Mouse (Mus musculus) heart, embryonic 11.5 days (tissue): ENCODE measurements around the gene Kank3. TPM values are rescaled to one million over a fixed set of nuclear protein-coding genes. Genes with fewer than 3 reads are reported as not detected.
A peak's percentile ranks its signal among the peaks of the same experiment; 100 is the strongest.

ENCODE experiments used
- ATAC-seq: fragments of 200-750 bp; cut with Nextera tagmentation; replicated peaks from 2 replicates; pipeline ENCODE4 v1.8.0; 2017; ENCODE audit warnings: moderate library complexity; ENCODE audit not compliant: insufficient number of reproducible peaks, low FRiP score, low TSS enrichment
- H3K27ac ChIP-seq: fragments of 300-500 bp; sonication (generic); 2 replicates; pipeline ENCODE4 v1.5.1; 2014; ENCODE audit warnings: mild to moderate bottlenecking, low read depth, low read length
- H3K27me3 ChIP-seq: fragments of 300-500 bp; sonication (generic); 2 replicates; pipeline ENCODE4 v1.6.1; 2014; ENCODE audit warnings: mild to moderate bottlenecking, low read length, mixed read lengths; ENCODE audit not compliant: control insufficient read depth, insufficient read depth
- H3K36me3 ChIP-seq: fragments of 300-500 bp; sonication (generic); 2 replicates; pipeline ENCODE4 v1.6.1; 2014; ENCODE audit warnings: mild to moderate bottlenecking, low read length, moderate library complexity, mixed read lengths; ENCODE audit not compliant: control insufficient read depth, insufficient read depth
- H3K4me1 ChIP-seq: fragments of 300-500 bp; sonication (generic); 2 replicates; pipeline ENCODE4 v1.6.1; 2014; ENCODE audit warnings: low read length; ENCODE audit not compliant: control insufficient read depth, insufficient read depth
- H3K4me2 ChIP-seq: fragments of 300-500 bp; sonication (generic); 2 replicates; pipeline ENCODE4 v1.6.1; 2014; ENCODE audit warnings: mild to moderate bottlenecking, moderate library complexity
- H3K4me3 ChIP-seq: fragments of 300-500 bp; sonication (generic); 2 replicates; pipeline ENCODE4 v1.5.1; 2014; ENCODE audit warnings: low read depth, low read length
- H3K9ac ChIP-seq: fragments of 300-500 bp; sonication (generic); 2 replicates; pipeline ENCODE4 v1.6.1; 2014; ENCODE audit warnings: mild to moderate bottlenecking, low read depth, low read length, moderate library complexity
- H3K9me3 ChIP-seq: fragments of 300-500 bp; sonication (generic); replicated peaks from 2 replicates; pipeline ENCODE4 v1.6.1; 2016; ENCODE audit warnings: low read length; ENCODE audit not compliant: control insufficient read depth
- WGBS: fragments of 180-500 bp; shearing (Covaris S2); extraction: QIAGEN DNeasy Blood & Tissue Kit; methylation state at CpG from one replicate; pipeline ENCODE4 v1.1.7; 2014; ENCODE audit not compliant: insufficient replicate concordance; 5-methylcytosine and 5-hydroxymethylcytosine counted together
- polyA plus RNA-seq: library from polyadenylated mRNA; unstranded; fragments of >200 nt; fragmentation: Nextera tagmentation; extraction: Ambion mirVana; gene quantifications from 2 replicates; pipeline ENCODE4 v1.2.1, GENCODE M21; 2014

Gene Kank3
- 30.1 and 43.2 TPM in 2 replicates for polyA plus RNA-seq

DNA sequence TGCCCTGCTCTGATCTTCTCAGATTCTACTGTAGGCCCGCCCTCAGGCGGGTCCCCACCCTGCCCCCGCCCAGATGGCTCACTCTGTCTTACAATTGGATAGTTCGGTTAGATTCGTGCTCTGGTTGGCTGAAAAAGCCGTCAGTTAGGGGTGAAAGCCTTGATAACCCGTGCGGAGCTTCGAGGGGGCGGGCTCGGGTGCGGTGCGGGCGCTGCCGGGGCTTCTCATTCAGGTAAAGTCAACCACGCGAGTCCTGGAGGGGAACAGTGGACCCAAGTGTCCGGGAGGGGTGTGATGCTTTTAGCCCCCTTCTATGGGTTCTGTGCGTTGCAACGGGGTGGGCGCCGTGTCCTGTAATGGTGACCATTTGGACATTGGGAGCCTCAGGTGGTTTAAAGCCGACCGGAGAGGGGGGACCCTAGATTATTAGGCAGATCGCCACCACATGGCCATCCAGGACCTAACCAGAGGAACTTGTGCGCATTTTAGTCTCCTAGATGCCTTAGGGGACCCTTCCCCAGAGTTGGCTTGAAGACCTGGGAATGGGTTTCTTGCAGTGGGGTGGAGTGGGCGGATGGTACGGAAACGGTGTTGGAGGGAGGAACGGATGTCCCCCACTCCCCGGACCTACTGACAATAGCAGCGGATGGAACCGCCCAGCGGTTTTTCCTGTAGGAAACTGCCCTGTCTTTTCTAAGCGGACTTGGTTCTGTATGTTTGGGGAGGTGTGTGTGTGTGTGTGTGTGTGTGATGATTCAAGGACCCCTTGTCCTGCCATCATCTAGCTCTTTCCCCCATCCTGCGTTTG, at the start of gene Kank3:
Kank3 (plus strand) TSS at position 186 of the 808 bp plus-strand sequence.
- H3K4me3 ChIP-seq, result peak within 1 kb of the TSS; percentile 64
- peak within 1 kb of the TSS; percentile 88 for H3K4me2 ChIP-seq
- no peaks in the 10 kb centered on the region for H3K9me3 ChIP-seq
- under 1% methylated on average over 36 of the region's 36 CpGs for WGBS
- H3K27me3 ChIP-seq, result peaks cover 13% of the 10 kb centered on the region
- H3K27ac ChIP-seq, result peak within 1 kb of the TSS; percentile 75
- H3K36me3 ChIP-seq, result no peaks in the 10 kb centered on the region
- H3K9ac ChIP-seq, result peak within 1 kb of the TSS; percentile 66
- peaks cover 9% of the 10 kb centered on the region for H3K4me1 ChIP-seq
- peak; percentile 89 for ATAC-seq

- Histone ChIP-seq H3K9ac (no peak overlapping the region), H3K4me2 (no peak overlapping the region), H3K27ac (no peak overlapping the region), H3K9me3 (no peaks in the 10 kb centered on the region), H3K36me3 (no peaks in the 10 kb centered on the region), H3K4me1 (no peaks in the 10 kb centered on the region), H3K4me3 (no peak overlapping the region), H3K27me3 (no peaks in the 10 kb centered on the region)
- ATAC-seq, result no peak
- WGBS, result 65% methylated on average over 3 of the region's 3 CpGs
These were observed 43.9 kb upstream of the Kank3 start for GRCm38 (mm10) chr17:33766389-33766788.

DNA sequence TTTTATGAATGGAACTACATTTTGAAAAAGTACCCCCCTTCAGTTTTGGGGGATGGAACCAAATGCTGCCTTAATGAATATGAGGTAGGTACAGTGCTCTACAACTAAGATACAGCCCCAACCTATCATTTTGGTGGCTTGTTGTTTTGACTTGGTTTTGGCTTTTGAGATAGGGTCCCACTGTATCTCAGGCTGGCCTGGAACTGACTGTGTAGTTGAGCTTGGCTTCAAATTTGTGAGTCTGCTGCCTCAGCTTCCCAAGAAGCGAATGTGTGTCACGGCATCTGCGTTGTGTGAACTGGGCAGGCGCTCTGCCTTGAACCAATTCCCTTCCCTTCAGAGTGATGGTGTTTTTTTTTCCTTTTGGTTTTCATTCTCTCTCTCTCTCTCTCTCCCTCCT, 38.7 kb upstream of the Kank3 start:
- 88% methylated on average over 4 of the region's 4 CpGs for WGBS
- ATAC-seq, result no peak
- no peaks in the 10 kb centered on the region for H3K27me3 ChIP-seq
- H3K9me3 ChIP-seq, result no peaks in the 10 kb centered on the region
- no peaks in the 10 kb centered on the region for H3K4me1 ChIP-seq
- H3K27ac ChIP-seq, result no peak overlapping the region
- H3K36me3 ChIP-seq, result no peaks in the 10 kb centered on the region
- H3K4me2 ChIP-seq, result no peak overlapping the region
- no peak overlapping the region for H3K4me3 ChIP-seq
- H3K9ac ChIP-seq, result no peak overlapping the region

- no peaks in the 10 kb centered on the region for H3K27me3 ChIP-seq
- ATAC-seq, result no peak
- no peaks in the 10 kb centered on the region for H3K36me3 ChIP-seq
- H3K9me3 ChIP-seq, result no peaks in the 10 kb centered on the region
- H3K4me3 ChIP-seq, result no peak overlapping the region
- H3K4me2 ChIP-seq, result no peak overlapping the region
- no peak overlapping the region for H3K9ac ChIP-seq
- H3K27ac ChIP-seq, result no peak overlapping the region
- WGBS, result 76% methylated on average over 6 of the region's 6 CpGs
- H3K4me1 ChIP-seq, result no peaks in the 10 kb centered on the region; the same call in 1 of the 2 replicates
These were observed 36.9 kb upstream of the Kank3 start for GRCm38 (mm10) chr17:33773426-33773825.

- ATAC-seq, result no peak
- no peak overlapping the region for H3K9ac ChIP-seq
- no peak overlapping the region for H3K27ac ChIP-seq
- H3K4me1 ChIP-seq, result peaks cover 6% of the 10 kb centered on the region
- H3K4me3 ChIP-seq, result no peak overlapping the region
- H3K27me3 ChIP-seq, result no peaks in the 10 kb centered on the region
- 86% methylated on average over 6 of the region's 6 CpGs for WGBS
- H3K4me2 ChIP-seq, result no peak overlapping the region
- no peaks in the 10 kb centered on the region for H3K9me3 ChIP-seq
- H3K36me3 ChIP-seq, result no peaks in the 10 kb centered on the region
These were observed 36.3 kb upstream of the Kank3 start for GRCm38 (mm10) chr17:33773871-33774572.

- Histone ChIP-seq H3K9ac (no peak overlapping the region), H3K4me3 (no peak overlapping the region), H3K36me3 (no peaks in the 10 kb centered on the region), H3K27ac (no peak overlapping the region), H3K9me3 (no peaks in the 10 kb centered on the region), H3K4me2 (no peak overlapping the region), H3K4me1 (peaks cover 12% of the 10 kb centered on the region), H3K27me3 (no peaks in the 10 kb centered on the region)
- ATAC-seq, result no peak
- WGBS, result 90% methylated on average over 8 of the region's 8 CpGs
These were observed 35.7 kb upstream of the Kank3 start for GRCm38 (mm10) chr17:33774573-33775155.

DNA sequence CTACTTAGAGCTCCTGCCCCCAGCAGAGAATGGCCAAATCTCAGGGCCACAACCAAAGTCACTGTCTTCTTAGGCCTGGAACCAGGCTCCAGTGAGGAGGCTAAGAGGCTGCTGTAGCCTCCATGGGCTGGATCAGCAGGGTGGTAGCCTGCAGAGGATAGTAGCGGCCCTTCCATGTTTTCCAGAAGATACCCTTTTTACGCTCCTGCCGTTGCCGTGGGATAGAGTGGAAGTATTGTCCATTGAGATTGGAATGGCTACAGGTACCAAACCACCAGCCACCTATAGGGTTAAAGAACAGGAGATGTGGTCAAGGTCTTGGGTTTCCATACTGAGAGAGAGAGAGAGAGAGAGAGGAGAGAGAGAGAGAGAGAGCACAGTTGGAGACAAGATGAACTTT, 35.0 kb upstream of the Kank3 start:
- ATAC-seq, result no peak
- Histone ChIP-seq H3K36me3 (no peaks in the 10 kb centered on the region), H3K27ac (no peak overlapping the region), H3K4me2 (no peak overlapping the region), H3K9me3 (no peaks in the 10 kb centered on the region), H3K9ac (no peak overlapping the region), H3K27me3 (no peaks in the 10 kb centered on the region), H3K4me3 (no peak overlapping the region), H3K4me1 (peaks cover 15% of the 10 kb centered on the region)
- WGBS, result 95% methylated on average over 4 of the region's 4 CpGs

DNA sequence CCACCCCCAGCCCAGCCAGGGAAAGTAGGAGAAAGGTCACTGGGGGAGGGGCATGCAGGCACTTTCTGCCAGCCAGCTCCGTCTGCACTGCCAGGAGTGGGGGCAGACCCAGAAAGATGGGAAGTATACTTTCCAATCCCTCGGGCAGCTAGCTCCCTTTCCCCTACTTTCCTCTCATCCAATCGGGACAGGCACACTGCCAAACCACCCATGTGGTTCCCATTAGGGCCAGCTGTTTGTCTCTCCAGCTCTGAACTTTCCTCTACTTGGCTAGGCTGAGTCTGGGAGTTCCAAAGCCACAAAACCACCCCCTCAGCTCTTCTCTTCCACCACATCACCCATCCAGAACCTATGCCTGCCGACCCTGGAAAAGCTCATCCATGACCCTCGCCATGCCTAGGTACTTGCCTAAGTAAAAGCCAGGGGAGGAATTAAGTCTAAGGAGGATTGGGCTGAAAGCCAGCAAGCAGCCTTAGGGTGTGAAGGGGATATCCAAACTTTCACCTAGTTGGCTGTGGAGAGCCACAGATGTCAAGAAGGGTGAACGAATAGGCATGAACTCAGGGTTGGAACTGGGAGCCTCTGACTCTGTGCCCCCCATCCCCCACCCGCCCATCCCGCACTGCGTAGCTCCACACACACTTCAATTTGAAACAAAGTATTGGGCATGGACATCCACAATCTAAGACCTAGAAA, 30.9 kb upstream of the Kank3 start:
- peak; percentile 40; the same call in 1 of the 2 replicates for ATAC-seq
- no peaks in the 10 kb centered on the region for H3K9me3 ChIP-seq
- WGBS, result 45% methylated on average over 9 of the region's 9 CpGs
- peak overlapping the region; percentile 78 for H3K27ac ChIP-seq
- peak overlapping the region; percentile 46; the same call in 1 of the 2 replicates for H3K9ac ChIP-seq
- H3K4me1 ChIP-seq, result peaks cover 36% of the 10 kb centered on the region
- H3K36me3 ChIP-seq, result no peaks in the 10 kb centered on the region
- peak overlapping the region; percentile 95 for H3K4me2 ChIP-seq
- H3K27me3 ChIP-seq, result peaks cover 6% of the 10 kb centered on the region; the same call in 1 of the 2 replicates
- no peak overlapping the region for H3K4me3 ChIP-seq
